Mouse (Mus musculus) bone marrow, adult 2 months (tissue): ENCODE measurements at regions not wholly inside any gene's neighbourhood (a gene's known extent, or its start where the extent isn't known, plus 50 kb on each side); places are given as distances from the start of the nearest gene placed in this dataset.

Experiments
- CTCF ChIP-seq: fragments of 200-500 bp; IDR thresholded peaks from 2 replicates; pipeline ENCODE4 v1.5.1; 2011; ENCODE audit warnings: low read length, control low read depth; ENCODE audit not compliant: control insufficient read depth, insufficient read depth
- POLR2A ChIP-seq: fragments of 200-500 bp; IDR thresholded peaks from 2 replicates; pipeline ENCODE4 v1.6.1; 2011; ENCODE audit warnings: low read depth, mild to moderate bottlenecking, control low read depth, low read length, borderline replicate concordance; ENCODE audit not compliant: control insufficient read depth

DNA sequence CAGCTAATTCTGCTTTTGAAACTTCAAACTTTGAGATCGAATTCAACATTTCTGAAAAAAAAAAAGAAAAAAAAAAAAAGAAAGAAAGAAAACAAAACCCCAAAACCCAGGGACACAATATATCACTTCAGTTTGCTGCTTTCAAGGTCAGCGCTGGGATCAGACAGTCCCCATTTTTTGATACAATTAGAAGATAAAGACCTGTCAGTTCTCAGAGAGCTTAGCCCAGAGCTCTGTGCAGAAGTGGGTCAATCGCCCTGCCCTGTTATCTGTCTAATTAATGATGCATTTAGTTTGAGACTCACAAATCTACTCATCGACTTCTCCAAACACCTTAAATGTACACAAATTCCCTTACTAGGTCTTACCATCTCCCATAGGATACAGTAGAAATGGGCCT is 249.2 kb downstream of the Ptprc start:
- TF ChIP-seq CTCF = no peak
- no peak for TF ChIP-seq POLR2A
